Mouse (Mus musculus): ENCODE measurements around the gene Fbxo28.

Fbxo28 gene

DNA sequence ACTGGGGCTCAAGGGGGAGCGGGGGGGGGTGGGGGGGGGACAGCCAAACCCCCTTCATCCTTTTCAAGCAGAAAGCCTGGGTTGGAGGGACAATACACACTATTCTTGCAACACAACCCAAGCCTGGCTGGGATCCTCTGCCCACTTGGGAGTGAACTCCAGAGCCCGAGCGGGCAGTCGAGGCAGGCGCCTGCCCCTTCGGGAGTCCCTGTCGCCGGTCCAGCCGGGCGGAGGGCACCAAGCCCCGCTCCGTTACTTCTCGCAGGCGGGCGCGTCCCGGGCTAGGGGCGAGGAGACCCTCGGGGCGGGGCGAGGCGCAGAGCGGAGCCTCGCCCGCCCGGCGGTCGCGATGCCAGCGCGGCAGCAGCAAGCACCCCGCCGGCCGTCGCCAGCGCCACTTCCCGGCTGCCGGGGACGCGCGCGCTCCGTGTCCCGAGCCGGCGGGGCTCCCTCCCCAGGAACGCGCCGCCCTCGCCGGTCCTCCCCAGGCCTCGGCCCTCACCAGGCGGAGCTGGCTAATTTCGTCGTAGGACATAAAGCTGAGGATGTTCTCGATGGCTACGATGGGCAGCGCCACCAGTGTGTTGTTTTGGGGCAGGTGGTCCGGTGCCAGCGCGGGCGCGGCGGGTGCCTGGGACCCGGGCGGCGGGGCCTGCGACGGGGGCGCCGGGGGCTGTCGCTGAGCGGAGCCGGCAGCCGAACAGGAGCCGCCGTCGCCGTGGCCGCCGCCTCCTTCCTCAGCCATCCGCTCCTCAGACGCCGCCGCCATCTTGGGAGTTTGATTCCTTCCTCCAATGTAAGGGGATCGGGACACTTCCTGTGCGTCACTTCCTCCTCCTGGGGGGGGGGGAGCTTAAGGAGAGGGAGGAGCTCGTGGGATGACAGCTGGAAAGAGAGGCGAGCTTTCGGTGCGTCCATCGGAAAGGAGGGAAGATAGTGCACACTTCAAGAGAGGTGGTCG, at the start of gene Fbxo28:
Fbxo28 (minus strand) TSS at position 809 of the 961 bp plus-strand sequence.
- peak; percentile 92 to 94 for DNase-seq

DNA sequence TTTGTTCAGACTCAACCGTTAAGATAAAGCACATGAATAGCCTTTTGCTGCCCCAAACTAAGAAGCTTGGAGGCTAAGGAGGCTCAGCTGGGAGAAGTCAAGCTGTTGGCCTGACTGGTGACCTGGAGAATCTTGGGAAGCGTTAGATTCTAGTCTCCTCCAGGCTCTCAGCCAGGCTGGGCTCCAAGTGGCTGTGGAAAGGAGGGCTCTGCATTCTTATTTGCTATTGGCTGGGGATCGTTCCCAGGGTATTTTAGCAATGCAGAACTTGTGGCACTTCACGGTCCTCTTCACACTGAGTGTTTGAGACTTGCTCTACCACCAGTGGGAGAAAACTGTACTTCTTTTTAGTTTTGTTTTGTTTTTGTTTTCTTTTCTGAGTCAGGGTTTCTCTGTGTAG, 47.3 kb upstream of the Fbxo28 start:
- peak; percentile 35 to 57 for DNase-seq

DNA sequence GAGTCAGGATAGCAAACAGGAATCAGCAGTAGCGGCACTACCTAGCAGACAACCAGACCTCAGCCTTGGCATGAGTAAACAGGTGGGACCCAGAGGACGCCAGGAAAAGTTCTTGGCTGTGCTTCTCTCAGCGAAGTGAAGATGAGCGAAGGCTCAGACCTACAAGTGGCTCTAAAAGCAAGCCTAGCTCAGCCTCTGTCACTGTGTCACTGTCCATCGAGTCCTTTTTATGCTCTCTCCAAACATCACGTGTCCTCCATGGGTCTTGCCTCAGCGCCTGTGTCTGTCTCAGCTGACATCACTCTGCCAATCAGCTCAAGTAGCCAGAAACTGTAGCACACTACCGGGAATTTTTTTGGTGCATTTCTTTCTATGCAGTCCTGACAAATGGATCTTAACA, 45.0 kb upstream of the Fbxo28 start:
- no peak for DNase-seq

DNA sequence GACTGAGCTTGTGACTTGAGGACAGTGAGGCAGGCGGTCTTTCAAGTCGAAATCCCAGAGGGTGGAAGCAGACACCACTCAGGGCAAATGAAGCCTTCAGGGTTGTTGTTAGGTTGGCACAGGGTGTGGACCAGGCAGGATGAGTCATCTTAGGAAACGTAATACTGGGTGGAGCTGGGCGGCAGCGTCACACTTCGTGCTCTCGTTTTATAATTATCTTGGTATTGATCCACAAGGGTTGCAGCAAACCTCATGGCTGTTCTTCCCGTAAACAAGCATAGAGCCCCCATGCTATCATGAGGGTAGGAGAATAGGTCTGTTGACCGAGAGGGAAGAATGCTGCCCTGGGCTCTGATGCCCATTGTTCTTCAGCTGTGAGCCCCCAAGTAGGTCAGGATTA, 41.7 kb upstream of the Fbxo28 start:
- DNase-seq: no peak

DNA sequence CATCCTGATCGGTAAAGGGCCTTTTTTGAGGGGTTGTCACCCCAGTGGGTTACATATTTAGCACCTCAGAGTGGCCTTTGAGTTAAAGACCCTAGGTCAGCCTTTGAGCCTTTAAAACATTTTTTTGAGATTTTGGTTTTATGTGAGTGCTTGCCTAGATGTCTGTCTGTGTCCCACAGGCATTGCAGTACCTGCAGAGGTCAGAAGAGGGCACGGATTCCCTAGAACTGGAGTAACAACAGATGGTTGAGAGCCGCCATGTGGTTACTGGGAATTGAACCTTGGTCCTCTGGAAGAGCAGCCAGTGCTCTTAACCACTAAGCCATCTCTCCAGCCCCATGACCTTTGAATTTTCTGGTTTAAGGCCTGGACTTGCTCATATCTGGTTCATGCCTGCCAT, 39.9 kb upstream of the Fbxo28 start:
- no peak for DNase-seq

DNA sequence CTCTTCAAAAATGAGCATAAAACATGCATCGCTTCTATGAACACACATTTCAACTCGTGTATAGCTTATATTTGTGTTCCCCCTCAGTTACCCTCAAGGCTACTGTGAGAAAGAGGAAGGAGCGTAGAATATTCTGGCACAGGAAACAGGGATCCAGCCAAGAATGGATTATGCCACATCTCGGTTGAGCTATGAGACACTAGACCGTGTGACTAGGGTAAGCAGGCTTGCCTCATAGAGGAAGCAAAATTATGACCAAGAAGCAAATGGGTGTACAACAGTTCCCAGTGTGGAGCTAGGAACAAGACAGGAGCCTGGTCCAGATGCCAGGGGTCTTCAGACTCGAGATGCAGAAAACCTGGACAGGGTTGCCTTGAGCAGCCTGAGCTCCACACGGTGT, 39.3 kb upstream of the Fbxo28 start:
- no peak for DNase-seq

DNA sequence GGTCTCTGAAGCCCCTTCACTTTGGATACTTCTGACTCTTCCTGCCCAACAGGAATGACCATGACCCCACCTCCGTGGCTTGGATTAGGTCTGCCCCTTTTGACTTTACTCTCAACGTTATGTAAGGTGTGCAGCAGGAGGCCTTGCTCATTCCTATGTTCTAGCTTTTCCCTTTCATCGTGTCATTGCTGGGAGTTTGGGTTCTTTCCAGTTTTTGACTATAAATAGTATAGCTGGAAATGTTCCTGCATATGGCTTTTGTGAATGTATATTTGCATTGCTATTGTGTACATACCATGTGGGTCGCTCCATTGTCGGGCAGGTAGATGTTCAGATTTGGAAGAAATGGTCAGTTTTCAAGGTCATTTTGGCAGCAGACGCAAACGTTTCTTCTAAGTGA, 37.4 kb upstream of the Fbxo28 start:
- DNase-seq: no peak

DNA sequence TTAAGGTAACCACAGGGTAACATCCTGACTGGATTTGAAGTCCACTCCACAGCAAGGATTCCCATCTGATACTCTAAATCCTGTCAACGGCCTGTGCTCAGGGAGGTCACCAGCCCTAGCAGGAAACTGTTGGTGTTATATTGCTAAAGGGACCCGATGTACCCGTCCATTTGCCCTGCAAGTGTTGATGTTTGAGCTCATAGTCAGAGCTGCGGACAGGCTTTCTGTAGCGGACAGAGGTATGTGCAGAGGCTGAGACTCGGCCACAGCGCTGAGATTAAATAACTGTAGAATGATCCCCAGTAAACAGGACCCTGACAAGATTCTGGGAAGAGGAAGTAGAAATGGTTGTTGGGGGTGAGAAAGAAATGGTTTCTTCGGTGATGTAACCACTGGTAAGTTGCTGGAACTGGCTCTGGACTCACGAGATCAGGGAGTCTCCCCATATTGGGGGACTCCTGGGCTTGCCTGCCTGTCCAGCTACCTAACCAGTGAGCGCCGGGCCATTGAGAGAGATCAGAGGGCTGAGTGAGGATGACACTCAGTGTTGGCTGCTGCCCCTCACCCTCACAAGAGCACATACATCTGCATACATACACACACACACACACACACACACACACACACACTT, 36.9 kb upstream of the Fbxo28 start:
- DNase-seq: no peak

DNA sequence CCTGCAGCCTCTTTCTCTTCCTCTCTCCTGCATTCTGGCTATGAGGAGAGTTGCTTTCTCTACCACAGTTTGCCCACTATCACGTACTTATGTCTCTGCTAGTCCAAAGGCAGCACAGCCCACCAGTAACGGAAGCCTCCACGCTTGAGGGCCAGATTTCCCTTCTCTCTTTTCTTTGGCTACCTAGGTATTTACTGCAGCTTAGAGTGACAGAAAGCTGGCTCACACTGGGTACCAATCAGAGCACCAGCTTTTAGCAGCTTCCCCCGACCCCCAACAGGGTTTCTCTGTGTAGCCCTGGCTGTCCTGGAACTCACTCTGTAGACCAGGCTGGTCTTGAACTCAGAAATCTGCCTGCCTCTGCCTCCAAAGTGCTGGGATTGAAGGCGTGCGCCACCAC, 36.1 kb upstream of the Fbxo28 start:
- no peak for DNase-seq

DNA sequence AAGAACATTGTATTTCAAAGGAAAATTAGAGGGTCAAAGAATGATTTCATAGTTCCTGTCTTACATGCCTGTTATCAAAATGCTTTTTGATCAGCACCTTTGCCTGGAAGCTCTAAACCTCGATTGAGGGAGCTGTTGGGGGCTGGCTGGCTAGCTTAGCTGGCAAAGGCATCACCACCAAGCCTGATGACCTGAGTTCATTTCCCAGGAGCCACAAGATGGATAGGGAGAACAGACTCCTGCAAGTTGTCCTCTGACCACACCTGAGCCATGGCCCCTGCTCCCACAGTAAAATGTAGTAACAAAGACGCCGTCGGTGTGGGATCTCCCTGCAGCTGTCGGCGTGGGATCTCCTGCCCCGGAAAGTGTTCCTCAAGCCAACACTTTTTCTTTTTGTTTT, 35.4 kb upstream of the Fbxo28 start:
- DNase-seq: no peak

DNA sequence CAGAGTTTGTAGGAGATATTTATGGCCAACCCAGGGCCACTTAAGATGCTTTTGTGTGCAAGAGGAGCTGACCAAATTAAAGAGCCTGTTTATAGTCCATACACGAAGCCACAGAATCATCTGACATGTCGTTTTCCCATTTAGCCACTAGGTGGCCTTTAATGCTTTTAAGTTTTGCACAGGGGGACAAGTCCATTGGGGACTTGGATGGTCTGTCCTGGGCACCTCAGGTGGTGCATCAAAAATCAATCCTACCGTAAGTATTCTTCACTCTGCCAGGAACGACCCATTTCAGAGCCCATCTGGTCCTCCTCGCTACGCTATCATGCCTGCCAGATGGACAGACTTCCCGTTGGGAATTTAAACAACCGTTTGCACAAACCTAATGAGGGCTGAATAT, 34.8 kb upstream of the Fbxo28 start:
- peak in 1 of 2 experiments; percentile 41 for DNase-seq

DNA sequence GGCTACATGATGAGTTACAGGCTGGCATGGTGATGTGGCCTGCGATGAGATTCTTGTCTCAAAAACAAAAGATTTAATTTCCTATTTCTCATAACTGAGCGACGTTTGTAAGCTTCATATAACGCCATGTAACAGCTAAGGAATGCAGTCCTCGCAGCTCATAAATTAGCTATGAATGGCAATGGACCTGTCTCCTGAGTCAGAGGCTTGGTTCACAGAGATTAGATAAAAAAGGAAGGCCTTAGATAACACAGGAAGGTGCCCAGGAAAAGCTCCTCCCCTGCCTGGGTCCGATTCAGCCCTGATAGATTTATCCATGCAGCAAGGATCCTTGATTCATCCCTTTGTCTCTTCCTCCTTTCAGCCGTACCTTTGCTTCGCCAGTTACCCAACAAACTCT, 30.5 kb upstream of the Fbxo28 start:
- no peak for DNase-seq

DNA sequence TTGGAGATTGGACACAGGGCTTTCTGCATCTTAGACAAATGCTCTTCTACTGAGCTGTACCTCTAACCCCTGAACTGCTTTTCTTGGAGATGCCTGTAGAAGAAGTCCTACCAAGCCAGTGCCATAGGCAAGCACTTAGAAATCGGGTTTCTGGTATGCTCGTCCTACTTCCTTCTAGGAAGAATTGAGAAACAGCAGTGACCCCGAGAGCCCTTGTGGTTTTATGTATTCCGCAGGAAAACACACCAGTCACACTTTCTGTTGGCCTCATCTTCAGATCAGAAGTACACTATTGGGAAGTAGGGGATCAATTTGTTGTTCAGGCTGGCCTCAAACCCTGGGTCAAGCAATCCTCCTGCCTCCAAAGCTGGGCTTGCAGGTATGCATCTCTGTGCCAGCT, 28.0 kb upstream of the Fbxo28 start:
- no peak for DNase-seq

DNA sequence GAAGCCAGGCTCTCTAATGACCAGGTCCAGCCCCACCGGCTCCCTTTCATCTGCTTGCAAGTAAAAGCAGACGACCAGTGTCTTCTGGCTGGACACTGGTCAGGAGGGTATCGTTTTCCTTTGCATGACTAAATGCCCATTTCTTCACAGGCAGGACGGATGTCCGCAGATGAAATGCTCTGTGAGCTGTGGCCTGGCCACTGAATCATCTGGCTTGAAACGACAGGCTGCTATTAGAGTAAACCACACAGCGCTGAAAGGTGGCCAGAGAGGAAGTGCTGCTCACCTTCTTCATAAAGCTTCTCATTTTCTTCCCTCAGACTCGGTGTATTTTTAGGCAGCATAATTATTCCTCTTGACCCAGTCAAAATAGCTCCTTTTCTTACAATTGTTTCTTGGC, 27.4 kb upstream of the Fbxo28 start:
- no peak for DNase-seq

DNA sequence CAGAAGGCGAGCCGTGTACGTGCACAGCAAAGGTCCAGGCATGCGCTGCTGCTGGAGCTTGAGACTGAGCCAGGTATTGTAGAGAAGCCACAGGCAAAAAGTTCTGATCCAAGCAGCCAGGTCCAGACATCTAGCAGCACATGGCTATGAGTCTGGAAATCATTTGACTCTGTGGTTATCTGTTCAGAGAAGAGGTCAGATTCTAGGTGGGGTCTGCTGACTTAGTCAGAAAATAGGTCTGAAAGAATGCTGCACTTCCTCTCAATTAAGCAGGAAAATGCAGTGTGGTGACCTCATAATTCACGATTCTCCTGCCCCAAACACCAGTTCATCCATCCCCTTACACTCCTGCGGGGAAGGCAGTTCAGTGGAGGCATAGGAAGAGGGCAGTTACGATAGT, 26.9 kb upstream of the Fbxo28 start:
- DNase-seq: no peak

DNA sequence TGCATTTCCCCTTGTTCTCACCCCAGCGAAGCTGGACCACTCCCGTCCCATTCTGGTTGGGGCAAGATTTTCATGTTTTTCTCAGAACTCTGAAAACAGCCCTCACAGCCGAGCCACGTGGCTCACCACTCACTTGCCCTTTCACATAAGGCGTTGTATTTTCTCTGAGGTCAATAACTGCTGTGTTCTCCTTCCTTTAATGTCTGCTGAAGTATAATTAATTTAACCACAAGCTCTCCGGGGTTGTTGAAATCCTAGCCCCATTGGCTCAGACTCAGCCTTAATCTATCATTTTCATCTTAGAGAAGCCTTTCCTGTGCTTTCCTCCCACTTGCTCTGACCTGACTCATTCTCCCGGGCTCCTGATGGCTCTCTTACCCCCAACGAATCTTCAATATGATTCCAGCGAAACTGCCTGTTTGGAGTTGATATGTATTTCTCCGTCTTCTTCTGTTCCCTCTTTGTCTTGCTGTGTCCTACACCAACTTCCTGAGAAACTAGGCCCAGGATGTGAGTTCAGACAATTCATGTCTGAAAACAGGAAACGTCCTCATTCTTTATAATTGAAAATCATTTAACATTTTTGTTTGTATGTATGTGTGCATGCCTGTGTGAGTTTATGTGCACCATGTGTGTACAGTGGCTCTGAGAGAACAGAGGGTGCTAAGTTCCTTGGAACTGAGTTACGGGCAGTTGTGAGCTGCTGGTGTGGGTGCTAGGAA, 22.4 kb upstream of the Fbxo28 start:
- DNase-seq: no peak

DNA sequence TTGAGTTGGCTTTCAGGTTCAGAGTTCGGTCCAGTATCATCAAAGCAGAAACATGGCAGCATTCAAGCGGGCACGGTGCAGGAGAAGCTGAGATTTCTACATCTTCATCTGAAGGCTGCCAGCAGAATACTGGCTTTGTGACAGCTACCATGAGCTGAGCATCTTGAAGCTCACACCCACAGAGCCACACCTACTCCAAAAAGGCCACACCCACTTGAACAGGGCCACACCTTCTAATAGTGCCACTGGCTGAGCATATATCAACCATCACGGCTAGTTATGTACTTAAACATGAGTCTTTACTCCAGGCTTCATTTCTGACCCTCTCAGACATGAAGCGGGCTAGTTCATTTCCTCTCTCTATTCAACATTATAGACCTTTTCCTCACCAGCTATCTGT, 21.3 kb upstream of the Fbxo28 start:
- no peak for DNase-seq

DNA sequence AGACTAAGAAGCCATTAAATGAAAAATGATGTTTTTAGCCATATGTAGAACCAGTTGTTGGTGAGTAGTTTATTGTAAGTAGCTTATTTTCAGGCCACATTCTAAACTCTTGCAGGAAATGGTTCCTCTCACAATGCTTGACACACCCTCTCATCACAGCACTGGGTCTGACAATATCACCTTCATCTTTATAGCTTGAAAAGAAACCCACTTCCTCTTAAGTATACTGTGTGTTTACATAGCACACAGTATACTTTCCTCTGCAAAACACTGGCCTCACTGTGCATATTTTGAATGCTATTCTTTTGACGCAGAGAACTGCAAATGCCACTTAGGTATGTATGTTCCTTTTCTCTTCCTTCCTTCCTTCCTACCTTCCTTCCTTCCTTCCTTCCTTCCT, 16.7 kb upstream of the Fbxo28 start:
- no peak for DNase-seq

DNA sequence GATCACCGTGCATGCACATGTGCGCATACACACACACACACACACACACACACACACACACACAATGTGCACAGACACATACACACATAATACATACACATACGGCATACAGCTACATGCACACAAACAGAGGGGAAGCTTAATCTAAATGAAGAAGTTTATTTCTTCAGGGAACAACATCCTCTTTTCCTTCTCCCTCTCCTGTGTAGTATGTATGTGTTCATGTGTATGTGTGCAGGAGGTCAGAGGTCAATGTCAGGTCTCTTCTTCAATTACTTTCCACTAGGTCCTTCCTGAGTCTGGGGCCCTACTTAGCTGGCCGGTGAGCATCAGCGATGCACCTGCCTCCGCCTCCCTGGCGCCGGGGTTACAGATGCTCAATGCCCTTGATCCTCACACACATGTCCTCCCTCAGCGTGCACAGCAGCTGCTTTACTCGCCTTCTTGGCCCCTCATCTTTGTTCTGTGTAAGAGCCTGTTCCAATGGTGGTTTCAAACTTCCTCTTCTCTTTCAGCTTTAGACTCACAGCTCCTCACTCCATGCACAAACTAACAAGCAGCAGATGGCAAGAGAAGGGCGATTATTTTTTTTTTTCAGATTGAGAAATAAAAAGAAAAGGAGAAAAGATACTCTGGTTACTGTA, 13.2 kb upstream of the Fbxo28 start:
- DNase-seq: no peak

DNA sequence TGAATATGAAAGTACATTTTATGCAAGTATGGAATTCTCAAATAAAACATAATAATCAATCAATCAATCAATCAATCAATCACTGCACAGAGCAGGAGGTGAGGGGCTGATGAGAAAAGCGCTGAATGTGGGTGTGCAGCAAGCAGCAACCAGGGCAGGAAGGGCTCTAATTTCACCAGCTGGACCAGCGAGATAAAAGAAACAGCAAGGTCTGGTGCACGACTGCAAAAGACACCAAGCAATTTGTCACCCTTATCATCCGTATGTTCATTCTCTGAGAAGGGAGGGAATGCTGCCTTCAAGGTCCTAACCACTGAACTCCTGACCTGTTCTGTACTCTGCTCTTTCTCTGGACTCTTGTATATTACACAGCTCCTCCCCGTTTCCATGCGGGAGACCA, 8.1 kb upstream of the Fbxo28 start:
- DNase-seq: no peak

DNA sequence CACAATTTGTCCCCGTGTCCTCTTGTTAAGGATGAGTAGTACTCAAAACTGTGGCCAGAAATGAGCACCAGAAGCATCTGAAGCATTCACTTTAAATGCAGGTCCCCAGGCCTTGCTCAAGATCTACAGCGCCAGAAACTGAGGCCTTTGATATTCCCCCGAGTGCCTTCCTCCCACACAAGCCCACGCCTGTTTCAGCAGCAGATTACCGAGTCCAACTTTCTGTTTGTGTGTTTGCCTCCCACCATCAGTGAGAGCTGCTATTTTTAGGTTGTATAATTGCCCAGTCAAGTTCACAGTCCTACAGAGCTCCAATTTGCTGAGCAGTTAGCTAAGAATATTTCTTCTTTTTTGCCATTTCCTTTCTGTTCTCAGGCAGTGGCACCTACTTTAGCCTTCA, 5.1 kb upstream of the Fbxo28 start:
- DNase-seq: no peak

DNA sequence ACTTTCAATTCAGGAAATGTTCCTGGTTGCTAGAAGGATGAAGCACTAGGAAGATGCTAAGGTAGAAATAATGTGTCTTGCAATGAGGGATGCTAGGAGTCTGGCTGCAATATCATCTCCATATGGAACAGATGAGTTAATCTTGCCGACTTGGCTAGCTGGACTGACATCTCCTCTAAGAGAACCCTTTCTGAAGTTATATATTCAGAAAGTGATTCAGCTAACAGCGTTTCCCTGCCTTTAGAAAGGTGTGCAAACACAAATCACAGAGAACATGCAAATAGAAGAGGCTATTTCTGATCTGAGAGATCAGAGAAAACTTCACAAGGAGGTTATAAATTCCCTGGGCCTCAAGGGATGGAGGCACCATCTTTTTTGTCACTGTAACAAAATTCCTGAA, 4.4 kb upstream of the Fbxo28 start:
- no peak for DNase-seq

DNA sequence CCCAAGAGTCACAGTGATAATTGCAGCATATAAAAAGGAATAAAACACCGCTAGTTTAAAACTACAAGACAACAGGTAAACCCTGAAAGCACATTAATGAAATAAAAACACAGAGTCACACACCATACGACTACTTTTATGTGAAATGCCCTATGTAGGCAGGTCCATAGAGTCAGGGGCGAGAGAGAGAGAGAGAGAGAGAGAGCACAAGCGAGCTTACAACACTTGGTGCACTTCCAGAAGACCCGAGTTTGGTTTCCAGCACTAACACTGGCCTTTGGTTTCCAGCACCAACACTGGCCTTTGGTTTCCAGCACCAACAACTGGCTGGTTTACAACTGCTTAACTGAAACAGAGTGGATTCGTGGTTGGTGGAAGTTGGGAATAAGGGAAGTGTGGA, 564 bp upstream of the Fbxo28 start:
- no peak for DNase-seq

Data from kidney, postnatal 25 days (tissue).